In the genomic region with DNA sequence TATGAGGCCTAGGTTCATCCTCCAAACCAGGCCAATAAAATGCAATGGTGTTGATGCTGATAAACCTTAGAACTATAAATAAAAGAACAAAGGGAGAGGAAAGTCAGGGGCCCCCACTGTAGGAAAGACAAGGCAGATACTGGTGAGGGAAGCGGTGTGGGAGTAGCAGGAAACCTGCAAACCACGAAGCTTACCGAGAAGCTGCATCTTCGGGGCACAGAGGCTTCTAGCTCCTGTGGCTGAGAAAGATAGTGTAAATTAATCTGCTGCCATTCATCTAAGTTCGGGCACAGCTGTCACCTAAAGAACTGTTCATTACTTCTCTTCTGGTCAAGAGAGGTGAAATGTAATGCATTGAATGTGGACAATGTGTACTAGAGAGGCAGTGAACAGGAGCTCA, we compare ENCODE assay signal across 12 mouse cellular contexts. TPM values are rescaled to one million over a fixed set of nuclear protein-coding genes. Genes with fewer than 3 reads are reported as not detected.
DNase-seq lines count a peak whose midpoint lies in the region; ATAC-seq lines count a peak whose summit lies in the region.
"Had no signal": no experiment of that assay in that cellular context is flagged by ENCODE, and none has a peak within 500 bp of the region (broad histone marks: within the 10 kb centered on the region; RNA-seq: fewer than 3 reads in every experiment).

No protein-coding gene starts in this region.

- peak; percentile 74 for ATAC-seq in CD4-positive, CD25-positive, alpha-beta regulatory T cell, adult 4 months
- peak; percentile 47 for ATAC-seq in megakaryocyte, adult 5-6 weeks (ENCODE audit: poor library complexity, severe bottlenecking)

- peak; percentile 9 for DNase-seq in c-Kit-positive CD71-negative TER-119-negative erythroid progenitor cells, embryonic 14.5 days (ENCODE audit: low read depth)
- peak; percentile 43 for DNase-seq in thymus, postnatal 14 days
- DNase-seq in c-Kit-positive CD71-positive TER-119-positive erythroid progenitor cells, embryonic 14.5 days (ENCODE audit: low spot score) = no peak
- no peak for DNase-seq in natural killer cell, adult 2 months (ENCODE audit: low spot score in 2 of 2)
- no peak for DNase-seq in adrenal gland, adult 8-10 months
- DNase-seq: cerebellum, adult 2 months; embryo, embryonic 11 days; heart, adult 18-20 months; heart, postnatal 10 days; kidney, adult 9 months had no signal

RNA-seq across cellular contexts. Expression of a gene that starts 37.1 kb away (rescaled TPM):
- polyA plus RNA-seq in CD4-positive, CD25-positive, alpha-beta regulatory T cell, adult 4 months (2017; shearing (Covaris generic)) = under 1 TPM in 1 of 2 experiments, not detected in 1; 0.05 TPM
- not detected in 2 replicates for total RNA-seq in megakaryocyte, adult 5-6 weeks (2015)
- 0.07 and 0.08 TPM in 2 replicates for total RNA-seq in megakaryocyte, adult 5-6 weeks (2017)
- 1 to 10 TPM; 1.3 to 3.4 (median 2.4) TPM for total RNA-seq in adrenal gland, adult 8-10 months (2022)

Comparison
In these comparisons a context has a peak if more than half of its experiments do, and no peak if none do; other contexts are left out.
1. DNase-seq: peak in c-Kit-positive CD71-negative TER-119-negative erythroid progenitor cells, embryonic 14.5 days (single experiment) and thymus, postnatal 14 days (single experiment); none in c-Kit-positive CD71-positive TER-119-positive erythroid progenitor cells, embryonic 14.5 days (single experiment), natural killer cell, adult 2 months (0 of 2) and adrenal gland, adult 8-10 months (single experiment).